Mouse (Mus musculus): Measurements from ENCODE around the gene Slc26a8. TPM values are rescaled to one million over a fixed set of nuclear protein-coding genes. Genes with fewer than 3 reads are reported as not detected.

Gene Slc26a8
- 0.77 and 1.0 TPM in 2 replicates for polyA plus RNA-seq (2015; fragmentation: Nextera tagmentation; extraction: Ambion mirVana)

GRCm38 (mm10) chr17:28689586-28690283 is at the start of gene Slc26a8:
TSS of gene Slc26a8 (minus strand) at chr17:28690233.

GRCm38 (mm10) chr17:28725783-28726182 is 35.8 kb upstream of the Slc26a8 start, which contains the start of gene AC170998.1:
TSS of gene AC170998.1 (plus strand) at chr17:28726083.

GRCm38 (mm10) chr17:28690776-28691686 is 998 bp upstream of the Slc26a8 start, which contains the start of gene Mapk14:
TSS of gene Mapk14 (plus strand) at chr17:28691329.

GRCm38 (mm10) chr17:28622300-28622759 is 67.7 kb downstream of the Slc26a8 start, which contains the start of gene Srpk1:
TSS of gene Srpk1 (minus strand) at chr17:28622709.

Other genes with a start within 250 kb of the Slc26a8 start
- 6.8 and 9.6 TPM in 2 replicates for gene Fkbp5, start 172.7 kb downstream of the Slc26a8 start, polyA plus RNA-seq (2015; fragmentation: Nextera tagmentation; extraction: Ambion mirVana)
- gene Armc12, start 159.4 kb downstream of the Slc26a8 start, polyA plus RNA-seq (2015; fragmentation: Nextera tagmentation; extraction: Ambion mirVana): not detected in 2 replicates
- not detected in 2 replicates for gene Clpsl2, start 140.8 kb downstream of the Slc26a8 start, polyA plus RNA-seq (2015; fragmentation: Nextera tagmentation; extraction: Ambion mirVana)
- not detected in 2 replicates for gene Clps, start 129.5 kb downstream of the Slc26a8 start, polyA plus RNA-seq (2015; fragmentation: Nextera tagmentation; extraction: Ambion mirVana)
- 0.09 and 0.19 TPM in 2 replicates for gene Lhfpl5, start 114.6 kb downstream of the Slc26a8 start, polyA plus RNA-seq (2015; fragmentation: Nextera tagmentation; extraction: Ambion mirVana)
- 19.8 and 30.8 TPM in 2 replicates for gene Srpk1, start 67.5 kb downstream of the Slc26a8 start, polyA plus RNA-seq (2015; fragmentation: Nextera tagmentation; extraction: Ambion mirVana)
- 28.2 and 28.5 TPM in 2 replicates for gene Mapk14, start 1.1 kb upstream of the Slc26a8 start, polyA plus RNA-seq (2015; fragmentation: Nextera tagmentation; extraction: Ambion mirVana)
- gene AC170998.1, start 35.9 kb upstream of the Slc26a8 start, polyA plus RNA-seq (2015; fragmentation: Nextera tagmentation; extraction: Ambion mirVana): 0.90 and 1.1 TPM in 2 replicates
- 0.97 and 5.9 TPM in 2 replicates for gene Mapk13, start 79.1 kb upstream of the Slc26a8 start, polyA plus RNA-seq (2015; fragmentation: Nextera tagmentation; extraction: Ambion mirVana)
- gene Brpf3, start 110.9 kb upstream of the Slc26a8 start, polyA plus RNA-seq (2015; fragmentation: Nextera tagmentation; extraction: Ambion mirVana): 3.0 and 3.4 TPM in 2 replicates
- gene Pnpla1, start 168.2 kb upstream of the Slc26a8 start, polyA plus RNA-seq (2015; fragmentation: Nextera tagmentation; extraction: Ambion mirVana): 0.63 TPM in 1 of 2 replicates, not detected in the other
- 0.06 and 0.07 TPM in 2 replicates for gene 4930539E08Rik, start 225.1 kb upstream of the Slc26a8 start, polyA plus RNA-seq (2015; fragmentation: Nextera tagmentation; extraction: Ambion mirVana)